Mouse (Mus musculus) midbrain, embryonic 11.5 days (tissue): ENCODE measurements around the gene Rab12. TPM values are rescaled to one million over a fixed set of nuclear protein-coding genes. Genes with fewer than 3 reads are reported as not detected.

ENCODE experiments used
- ATAC-seq: fragments of 200-750 bp; cut with Nextera tagmentation; 2 replicates; pipeline ENCODE4 v1.8.0; 2017; ENCODE audit warnings: moderate TSS enrichment, moderate library complexity; ENCODE audit not compliant: low FRiP score
- DNase-seq: peaks from one replicate; pipeline ENCODE4 v3.0.0; 2015; ENCODE audit warnings: low spot score; ENCODE audit errors: missing footprints
- H3K27ac ChIP-seq: fragments of 300-500 bp; sonication (generic); 2 replicates; pipeline ENCODE4 v1.5.1; 2014; ENCODE audit warnings: low read depth, low read length
- H3K27me3 ChIP-seq: fragments of 300-500 bp; sonication (generic); 2 replicates; pipeline ENCODE4 v1.6.1; 2014; ENCODE audit warnings: mild to moderate bottlenecking, low read length, moderate library complexity, mixed read lengths; ENCODE audit not compliant: control insufficient read depth, insufficient read depth
- H3K36me3 ChIP-seq: fragments of 300-500 bp; sonication (generic); 2 replicates; pipeline ENCODE4 v1.6.1; 2014; ENCODE audit warnings: mild to moderate bottlenecking, low read length, moderate library complexity, mixed read lengths; ENCODE audit not compliant: control insufficient read depth, insufficient read depth
- H3K4me1 ChIP-seq: fragments of 300-500 bp; sonication (generic); 2 replicates; pipeline ENCODE4 v1.6.1; 2014; ENCODE audit warnings: low read length; ENCODE audit not compliant: control insufficient read depth, insufficient read depth
- H3K4me2 ChIP-seq: fragments of 300-500 bp; sonication (generic); 2 replicates; pipeline ENCODE4 v1.6.1; 2014; ENCODE audit warnings: mild to moderate bottlenecking, moderate library complexity
- H3K4me3 ChIP-seq: fragments of 300-500 bp; sonication (generic); 2 replicates; pipeline ENCODE4 v1.5.1; 2014; ENCODE audit warnings: low read depth, low read length
- H3K9ac ChIP-seq: fragments of 300-500 bp; sonication (generic); 2 replicates; pipeline ENCODE4 v1.6.1; 2014; ENCODE audit warnings: low read length
- H3K9me3 ChIP-seq: fragments of 300-500 bp; sonication (generic); 2 replicates; pipeline ENCODE4 v1.6.1; 2016; ENCODE audit warnings: low read length; ENCODE audit not compliant: control insufficient read depth
- WGBS: fragments of 180-500 bp; shearing (Covaris S2); extraction: QIAGEN DNeasy Blood & Tissue Kit; methylation state at CpG from one replicate; pipeline ENCODE4 v1.1.7; 2014; 5-methylcytosine and 5-hydroxymethylcytosine counted together
- polyA plus RNA-seq: library from polyadenylated mRNA; unstranded; fragments of >200 nt; fragmentation: Nextera tagmentation; extraction: Ambion mirVana; gene quantifications from 2 replicates; pipeline ENCODE4 v1.2.1, GENCODE M21; 2014

The Rab12 gene
- polyA plus RNA-seq, 1 experiment from 2014 or later, result 40.9 TPM

DNA sequence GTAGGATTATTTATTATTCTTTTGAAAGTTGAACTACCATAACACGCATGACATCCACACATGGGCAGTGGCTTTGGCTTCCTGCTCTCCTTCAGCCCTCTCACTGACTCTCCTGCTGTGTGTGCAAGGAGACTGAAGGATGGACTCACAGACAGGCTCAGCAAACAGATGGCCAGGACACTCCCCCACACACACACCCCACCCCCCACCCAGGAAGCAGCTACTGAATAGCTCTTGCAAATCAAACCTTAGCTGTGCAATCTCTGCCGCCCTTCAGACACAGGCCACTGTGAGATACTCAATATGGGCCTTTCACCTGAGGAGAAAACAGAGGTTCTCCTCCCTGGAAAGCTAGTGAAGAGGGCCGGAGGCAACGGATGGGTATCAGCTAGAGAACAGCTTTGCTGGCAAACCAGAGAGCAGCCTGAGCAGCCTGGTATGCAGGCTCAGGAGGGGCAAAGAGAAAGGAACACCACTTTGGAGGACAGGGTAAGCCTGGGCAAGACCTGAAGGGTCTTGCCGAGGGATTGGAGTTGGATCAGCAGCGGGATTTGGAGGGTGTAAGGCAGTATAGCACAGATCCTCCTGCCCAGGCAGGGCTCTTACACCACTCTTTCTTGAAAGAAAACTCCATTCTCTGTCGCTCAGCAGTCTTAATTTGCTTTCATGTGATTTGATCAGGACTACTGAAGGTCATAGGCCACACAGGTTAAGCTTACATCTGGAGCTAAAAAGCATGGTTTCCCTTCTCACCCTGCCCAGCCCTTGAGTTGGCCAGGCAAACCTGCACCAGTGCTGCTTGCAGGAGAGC lies 73.1 kb downstream of the Rab12 start:
- Histone ChIP-seq H3K27me3 (no peaks in the 10 kb centered on the region), H3K36me3 (no peaks in the 10 kb centered on the region), H3K9me3 (no peaks in the 10 kb centered on the region), H3K4me3 (peak overlapping the region; percentile 99), H3K4me1 (peaks cover 57% of the 10 kb centered on the region), H3K4me2 (peak overlapping the region; percentile 95), H3K9ac (peak overlapping the region; percentile 99), H3K27ac (peak overlapping the region; percentile 71)
- 9% methylated on average over 7 of the region's 7 CpGs for whole genome bisulfite sequencing
- ATAC-seq (no peak), DNase-seq (peak; percentile 91)

Other genes starting within 250 kb of the Rab12 start
- 43.5 and 47.3 TPM in 2 replicates for gene Mtcl1, start 70.0 kb downstream of the Rab12 start, polyA plus RNA-seq
- not detected in 2 replicates for gene Themis3, start 74.9 kb upstream of the Rab12 start, polyA plus RNA-seq